Mouse (Mus musculus): ENCODE measurements around the gene Ahnak. TPM values are rescaled to one million over a fixed set of nuclear protein-coding genes. Genes with fewer than 3 reads are reported as not detected.

The Ahnak gene
- polyA plus RNA-seq, 1 experiment from 2014 or later = 20.5 TPM

GRCm38 (mm10) chr19:9072157-9072530 is 83.1 kb downstream of the Ahnak start:
- Histone ChIP-seq H3K9ac (replicated peaks) (no peak overlapping the region), H3K4me1 (replicated peaks) (no peaks in the 10 kb centered on the region), H3K9me3 (no peaks in the 10 kb centered on the region), H3K27ac (no peak overlapping the region), H3K4me2 (no peak overlapping the region), H3K36me3 (no peaks in the 10 kb centered on the region), H3K27me3 (no peaks in the 10 kb centered on the region), H3K4me3 (replicated peaks) (no peak overlapping the region)
- 79% methylated on average over 2 of the region's 2 CpGs for WGBS
- ATAC-seq (ENCODE audit: insufficient number of reproducible peaks, insufficient read depth, low FRiP score, low TSS enrichment, low read depth) = no peak

GRCm38 (mm10) chr19:9073776-9074411 is 84.8 kb downstream of the Ahnak start:
- no peaks in the 10 kb centered on the region for H3K4me1 ChIP-seq (replicated peaks)
- no peak overlapping the region for H3K4me2 ChIP-seq
- no peak overlapping the region for H3K4me3 ChIP-seq (replicated peaks)
- H3K9me3 ChIP-seq = no peaks in the 10 kb centered on the region
- no peaks in the 10 kb centered on the region for H3K27me3 ChIP-seq
- no peaks in the 10 kb centered on the region for H3K36me3 ChIP-seq
- no peak for ATAC-seq (ENCODE audit: insufficient number of reproducible peaks, insufficient read depth, low FRiP score, low TSS enrichment, low read depth)
- no peak overlapping the region for H3K27ac ChIP-seq
- H3K9ac ChIP-seq (replicated peaks) = no peak overlapping the region
- WGBS = 74% methylated on average over 12 of the region's 12 CpGs

GRCm38 (mm10) chr19:9074424-9074823 is 85.3 kb downstream of the Ahnak start:
- no peaks in the 10 kb centered on the region for H3K27me3 ChIP-seq
- WGBS = 67% methylated on average over 4 of the region's 4 CpGs
- H3K9ac ChIP-seq (replicated peaks) = no peak overlapping the region
- no peak for ATAC-seq (ENCODE audit: insufficient number of reproducible peaks, insufficient read depth, low FRiP score, low TSS enrichment, low read depth)
- no peaks in the 10 kb centered on the region for H3K9me3 ChIP-seq
- H3K36me3 ChIP-seq = no peaks in the 10 kb centered on the region
- no peaks in the 10 kb centered on the region for H3K4me1 ChIP-seq (replicated peaks)
- H3K27ac ChIP-seq = no peak overlapping the region
- H3K4me2 ChIP-seq = no peak overlapping the region
- no peak overlapping the region for H3K4me3 ChIP-seq (replicated peaks)

GRCm38 (mm10) chr19:9075558-9075957 is 86.5 kb downstream of the Ahnak start:
- no peak for ATAC-seq (ENCODE audit: insufficient number of reproducible peaks, insufficient read depth, low FRiP score, low TSS enrichment, low read depth)
- 75% methylated on average over 2 of the region's 2 CpGs for WGBS
- no peak overlapping the region for H3K27ac ChIP-seq

GRCm38 (mm10) chr19:9076035-9076434 is 87.0 kb downstream of the Ahnak start:
- no peak overlapping the region for H3K9ac ChIP-seq (replicated peaks)
- no peaks in the 10 kb centered on the region for H3K36me3 ChIP-seq
- H3K4me1 ChIP-seq (replicated peaks) = no peaks in the 10 kb centered on the region
- H3K27me3 ChIP-seq = no peaks in the 10 kb centered on the region
- H3K9me3 ChIP-seq = no peaks in the 10 kb centered on the region
- H3K4me3 ChIP-seq (replicated peaks) = no peak overlapping the region
- H3K27ac ChIP-seq = no peak overlapping the region
- no peak overlapping the region for H3K4me2 ChIP-seq
- no peak for ATAC-seq (ENCODE audit: insufficient number of reproducible peaks, insufficient read depth, low FRiP score, low TSS enrichment, low read depth)
- 89% methylated on average over 3 of the region's 3 CpGs for WGBS

More at GRCm38 (mm10) chr19:9075558-9075957, 86.5 kb downstream of the Ahnak start:
- no peaks in the 10 kb centered on the region for H3K9me3 ChIP-seq
- H3K9ac ChIP-seq (replicated peaks) = no peak overlapping the region
- H3K4me3 ChIP-seq (replicated peaks) = no peak overlapping the region
- no peak overlapping the region for H3K4me2 ChIP-seq
- no peaks in the 10 kb centered on the region for H3K27me3 ChIP-seq
- H3K4me1 ChIP-seq (replicated peaks) = no peaks in the 10 kb centered on the region
- no peaks in the 10 kb centered on the region for H3K36me3 ChIP-seq

- H3K9me3 ChIP-seq = no peaks in the 10 kb centered on the region
- WGBS = 77% methylated on average over 4 of the region's 4 CpGs
- no peak overlapping the region for H3K27ac ChIP-seq
- H3K4me2 ChIP-seq = no peak overlapping the region
- ATAC-seq (ENCODE audit: insufficient number of reproducible peaks, insufficient read depth, low FRiP score, low TSS enrichment, low read depth) = no peak
- H3K4me3 ChIP-seq (replicated peaks) = no peak overlapping the region
- no peak overlapping the region for H3K9ac ChIP-seq (replicated peaks)
- no peaks in the 10 kb centered on the region for H3K36me3 ChIP-seq
- H3K27me3 ChIP-seq = no peaks in the 10 kb centered on the region
- no peaks in the 10 kb centered on the region for H3K4me1 ChIP-seq (replicated peaks)
Observed at GRCm38 (mm10) chr19:9076982-9077660, 88.0 kb downstream of the Ahnak start.

- no peak overlapping the region for H3K9ac ChIP-seq (replicated peaks)
- H3K4me1 ChIP-seq (replicated peaks) = peaks cover 3% of the 10 kb centered on the region; the same call in 1 of the 2 replicates
- no peak overlapping the region for H3K27ac ChIP-seq
- no peaks in the 10 kb centered on the region for H3K36me3 ChIP-seq
- H3K9me3 ChIP-seq = no peaks in the 10 kb centered on the region
- 28% methylated on average over 7 of the region's 7 CpGs for WGBS
- ATAC-seq (ENCODE audit: insufficient number of reproducible peaks, insufficient read depth, low FRiP score, low TSS enrichment, low read depth) = no peak
- no peaks in the 10 kb centered on the region for H3K27me3 ChIP-seq
- no peak overlapping the region for H3K4me2 ChIP-seq
- H3K4me3 ChIP-seq (replicated peaks) = no peak overlapping the region
Observed at GRCm38 (mm10) chr19:9079916-9080315, 90.8 kb downstream of the Ahnak start.

GRCm38 (mm10) chr19:9081311-9082190 is 92.5 kb downstream of the Ahnak start:
- 0 out of 2 replicates have a peak, but pooled peaks have one; percentile 21 for ATAC-seq (ENCODE audit: insufficient number of reproducible peaks, insufficient read depth, low FRiP score, low TSS enrichment, low read depth)
- no peaks in the 10 kb centered on the region for H3K36me3 ChIP-seq
- H3K27ac ChIP-seq = no peak overlapping the region
- H3K9me3 ChIP-seq = no peaks in the 10 kb centered on the region
- peaks cover 3% of the 10 kb centered on the region; the same call in 1 of the 2 replicates for H3K4me1 ChIP-seq (replicated peaks)
- H3K27me3 ChIP-seq = no peaks in the 10 kb centered on the region
- no peak overlapping the region for H3K4me3 ChIP-seq (replicated peaks)
- no peak overlapping the region for H3K9ac ChIP-seq (replicated peaks)
- 82% methylated on average over 14 of the region's 14 CpGs for WGBS
- peak overlapping the region; percentile 37; the same call in 1 of the 2 replicates for H3K4me2 ChIP-seq

- 0 out of 2 replicates have a peak overlapping the region, but pooled peaks have one; percentile 23 for H3K9ac ChIP-seq (replicated peaks)
- H3K4me2 ChIP-seq = peak overlapping the region; percentile 37
- H3K4me1 ChIP-seq (replicated peaks) = peaks cover 3% of the 10 kb centered on the region; the same call in 1 of the 2 replicates
- no peaks in the 10 kb centered on the region for H3K27me3 ChIP-seq
- no peaks in the 10 kb centered on the region for H3K9me3 ChIP-seq
- peak; percentile 84 for ATAC-seq (ENCODE audit: insufficient number of reproducible peaks, insufficient read depth, low FRiP score, low TSS enrichment, low read depth)
- H3K4me3 ChIP-seq (replicated peaks) = peak overlapping the region; percentile 10; the same call in 1 of the 2 replicates
- WGBS = 16% methylated on average over 23 of the region's 23 CpGs
- no peak overlapping the region for H3K27ac ChIP-seq
- H3K36me3 ChIP-seq = no peaks in the 10 kb centered on the region
Observed at GRCm38 (mm10) chr19:9082191-9083009, 93.3 kb downstream of the Ahnak start.

GRCm38 (mm10) chr19:9083010-9083355 is 93.9 kb downstream of the Ahnak start:
- H3K27me3 ChIP-seq = no peaks in the 10 kb centered on the region
- peak; percentile 6; the same call in 1 of the 2 replicates for ATAC-seq (ENCODE audit: insufficient number of reproducible peaks, insufficient read depth, low FRiP score, low TSS enrichment, low read depth)
- no peak overlapping the region for H3K4me2 ChIP-seq
- H3K9ac ChIP-seq (replicated peaks) = 0 out of 2 replicates have a peak overlapping the region, but pooled peaks have one; percentile 23
- H3K27ac ChIP-seq = no peak overlapping the region
- H3K36me3 ChIP-seq = no peaks in the 10 kb centered on the region
- 85% methylated on average over 2 of the region's 2 CpGs for WGBS
- peaks cover 3% of the 10 kb centered on the region; the same call in 1 of the 2 replicates for H3K4me1 ChIP-seq (replicated peaks)
- no peak overlapping the region for H3K4me3 ChIP-seq (replicated peaks)
- H3K9me3 ChIP-seq = no peaks in the 10 kb centered on the region

Measured in limb, embryonic 12.5 days (tissue).